Mouse (Mus musculus): ENCODE data around the gene Znrd1as.

The Znrd1as gene

DNA sequence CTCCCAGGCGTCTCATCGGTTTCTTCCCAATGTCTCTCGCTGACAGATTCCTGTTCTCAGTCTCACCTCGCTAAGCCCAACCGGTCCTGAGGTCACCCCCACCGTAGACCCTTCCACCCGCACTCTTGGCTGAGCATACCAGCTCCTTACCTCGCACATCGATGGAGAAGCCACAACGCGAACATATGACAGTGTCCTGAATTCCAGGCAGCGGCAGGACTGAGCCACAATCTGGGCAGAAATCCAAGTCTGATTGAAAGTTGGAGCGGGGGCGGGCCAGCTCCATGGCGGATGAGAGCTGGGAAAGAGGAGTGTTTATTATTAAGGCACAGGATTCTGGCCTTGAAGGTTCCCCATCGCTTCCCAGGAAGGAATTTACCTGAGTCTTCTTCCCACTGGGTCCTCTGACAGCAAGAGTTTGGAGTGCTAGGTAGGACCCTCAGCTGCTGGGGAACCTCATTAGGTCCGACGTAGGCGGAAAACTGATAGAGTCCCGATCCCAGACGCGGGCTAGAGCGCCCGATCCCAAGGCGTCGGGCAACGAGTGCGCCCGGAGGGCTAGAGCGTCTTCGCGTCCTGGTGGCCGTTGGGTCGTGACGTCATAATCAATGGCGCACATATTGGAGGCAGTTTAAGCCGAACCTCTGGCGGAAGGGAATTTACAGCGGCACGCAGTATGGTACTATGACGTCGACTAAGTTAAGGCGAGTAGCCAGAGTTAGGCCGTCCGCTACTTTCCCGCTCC, at the start of gene Znrd1as, which contains the start of gene Znrd1:
Gene Znrd1as (plus strand): TSS at position 594 of the 745 bp plus-strand sequence.
Gene Znrd1 (minus strand): TSS at position 561 of the 745 bp plus-strand sequence.
- DNase-seq (ENCODE audit: low read depth, low spot score), result peak; percentile 92

DNA sequence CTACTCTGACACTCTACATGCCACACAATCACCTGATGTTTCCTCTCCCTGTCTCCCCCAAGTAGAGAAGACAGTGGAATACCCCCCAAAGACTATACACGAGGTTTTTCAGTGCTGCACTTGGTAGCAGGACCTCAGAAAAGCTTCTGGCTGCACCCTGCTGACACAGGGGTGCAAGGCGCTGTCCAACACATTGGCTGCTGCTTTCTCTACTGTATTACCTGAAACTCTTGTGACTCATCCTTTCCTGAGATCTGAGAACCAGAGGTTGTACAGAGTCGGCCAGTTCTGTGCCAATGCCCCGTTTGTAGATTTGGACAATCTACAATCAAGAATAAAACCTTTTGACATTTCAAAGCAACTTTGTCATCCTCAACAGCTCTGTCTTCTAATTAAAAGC, 48.6 kb upstream of the Znrd1as start:
- DNase-seq (ENCODE audit: low read depth, low spot score), result no peak

DNA sequence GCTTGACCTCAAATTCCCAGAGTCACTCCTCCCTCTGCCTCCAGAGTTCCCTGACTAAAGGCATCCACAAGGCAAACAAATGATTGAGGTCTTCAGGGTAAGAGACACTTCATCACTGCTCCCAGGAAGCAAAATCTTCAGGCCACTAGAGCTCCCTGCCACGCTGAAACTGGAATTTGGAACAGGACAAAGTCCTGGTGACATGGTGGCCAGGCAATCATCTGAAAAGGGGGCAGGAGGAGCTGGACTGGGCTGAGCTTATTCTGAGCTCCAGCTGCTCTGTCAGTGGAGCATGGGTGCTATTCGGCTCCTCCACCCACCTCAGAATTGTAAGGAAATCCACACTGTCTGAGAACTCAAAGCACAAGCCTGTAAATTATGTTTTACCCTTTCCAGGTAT, 46.4 kb upstream of the Znrd1as start:
- no peak for DNase-seq (ENCODE audit: low read depth, low spot score)

DNA sequence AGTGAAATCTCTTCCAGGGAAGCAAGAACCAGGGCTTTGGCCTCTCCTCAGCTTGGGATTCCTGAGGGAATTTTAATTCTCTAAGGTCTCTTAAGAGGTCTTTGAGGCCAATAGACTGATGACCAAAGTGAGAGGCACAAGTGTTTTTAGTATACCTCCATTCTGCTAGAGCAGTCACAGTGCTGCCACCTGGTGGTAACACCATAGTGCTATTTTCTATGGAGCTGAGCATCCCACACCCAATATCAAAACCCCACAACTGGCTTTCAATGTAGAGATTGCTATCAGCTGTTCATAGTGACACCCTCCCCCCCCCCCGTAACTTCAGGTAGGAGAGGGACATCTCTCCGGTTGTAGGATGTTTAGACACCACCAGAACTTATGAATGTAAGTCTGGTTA, 44.3 kb upstream of the Znrd1as start:
- peak; percentile 61 for DNase-seq (ENCODE audit: low read depth, low spot score)

DNA sequence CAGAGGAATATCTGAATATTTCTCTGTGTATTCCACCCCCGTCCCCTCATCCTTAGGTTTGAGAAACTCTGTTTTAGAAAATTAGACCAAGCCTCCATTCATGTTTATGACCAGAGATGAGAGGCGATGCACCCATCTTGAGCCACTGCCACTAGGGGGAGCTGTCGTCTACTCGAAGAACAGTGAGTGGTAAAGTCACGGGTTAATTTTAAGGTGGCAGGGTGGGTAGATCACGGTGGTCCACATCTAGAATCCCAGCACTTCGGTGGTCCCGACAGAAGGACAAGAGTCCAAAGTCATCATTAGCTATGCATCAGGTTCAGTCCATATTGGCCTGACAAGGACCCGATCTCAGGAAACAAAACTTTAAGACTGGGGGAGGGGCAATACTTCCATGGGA, 43.3 kb upstream of the Znrd1as start:
- peak; percentile 39 for DNase-seq (ENCODE audit: low read depth, low spot score)

DNA sequence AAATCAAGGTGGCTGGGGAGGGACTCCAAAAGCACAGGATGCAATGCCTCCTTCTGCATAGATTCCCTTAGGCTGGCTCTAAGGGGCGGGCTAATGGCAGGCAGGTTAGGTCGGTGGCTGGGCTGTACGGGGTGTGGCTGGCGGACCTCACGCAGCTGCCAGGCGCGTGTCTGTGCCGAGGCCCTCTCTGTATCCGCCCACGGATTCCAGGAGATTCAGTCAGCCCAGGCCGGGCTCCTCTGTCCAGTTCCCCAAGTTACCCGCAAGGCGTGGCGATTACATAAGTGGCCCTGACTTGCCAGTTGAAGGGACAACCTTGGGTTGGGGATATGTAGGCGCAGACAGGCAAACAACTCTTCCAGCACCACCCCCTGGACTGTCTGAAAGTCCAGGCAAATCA, 38.2 kb upstream of the Znrd1as start:
- no peak for DNase-seq (ENCODE audit: low read depth, low spot score)

DNA sequence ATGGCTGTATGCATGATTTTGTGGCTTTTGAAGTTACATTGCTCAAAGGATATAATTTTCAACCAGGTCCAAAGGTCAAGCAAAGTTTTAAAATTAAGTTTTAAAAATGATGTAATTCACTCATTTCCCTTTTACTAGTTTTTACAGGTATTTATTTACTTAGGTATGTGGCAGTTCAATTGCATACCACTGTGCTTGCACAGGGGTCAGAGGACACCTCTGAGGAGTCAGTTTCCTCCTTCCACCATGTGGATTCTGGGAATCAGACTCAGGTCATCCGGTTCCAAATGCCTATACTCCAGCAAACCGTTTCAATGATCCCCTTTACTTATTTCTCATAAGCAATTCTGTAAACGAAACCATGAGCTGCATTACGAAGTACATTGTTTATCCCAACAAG, 35.7 kb upstream of the Znrd1as start:
- DNase-seq (ENCODE audit: low read depth, low spot score), result no peak

DNA sequence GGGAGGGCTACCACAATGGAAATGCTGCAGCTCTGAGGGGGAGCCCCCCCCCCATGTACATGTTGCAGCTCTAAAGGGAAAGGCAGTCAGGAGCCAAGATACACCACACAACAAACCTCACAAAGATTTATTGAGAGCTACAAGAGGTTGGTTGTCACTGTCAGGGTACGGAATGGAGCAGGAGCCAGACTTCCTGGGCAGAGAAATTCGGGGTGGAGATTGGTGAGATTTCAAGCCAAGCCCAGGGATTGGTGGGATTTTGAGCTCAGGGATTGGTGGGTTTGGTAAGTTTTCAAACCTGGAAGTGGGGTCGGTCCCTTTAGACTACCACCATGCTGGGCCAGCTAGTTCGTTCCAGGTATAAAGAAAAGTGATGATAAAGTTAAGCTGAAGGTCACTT, 34.9 kb upstream of the Znrd1as start:
- DNase-seq (ENCODE audit: low read depth, low spot score), result no peak

DNA sequence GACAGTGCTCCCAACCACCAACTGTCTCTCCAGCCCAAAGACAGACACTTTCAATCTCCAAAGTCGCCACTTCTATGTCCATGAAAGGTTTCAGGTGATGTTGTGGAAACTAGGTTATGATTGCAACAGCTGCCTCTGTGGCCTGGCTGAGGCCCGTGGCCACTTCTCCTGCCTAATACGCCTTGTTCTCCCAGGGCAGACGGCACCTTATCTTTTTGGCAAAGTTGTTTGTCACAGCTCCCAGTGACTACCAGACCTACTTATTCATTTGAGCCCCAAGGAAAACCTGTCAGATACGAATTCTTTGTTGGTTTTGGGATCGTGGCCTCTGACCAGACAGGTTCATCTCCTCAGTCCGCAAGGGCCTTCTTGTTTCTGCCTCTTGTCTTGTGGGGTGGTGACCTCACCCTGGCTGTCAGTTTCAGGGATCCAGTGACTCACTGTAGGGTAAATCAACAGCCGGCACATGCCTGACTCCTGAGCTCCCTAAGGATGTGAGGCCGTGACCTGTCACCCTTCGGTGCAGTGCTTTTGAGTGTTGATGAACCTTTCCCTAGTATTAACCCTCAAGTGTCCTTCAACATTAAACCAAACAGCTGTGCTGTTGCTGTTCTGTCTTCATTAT, 30.8 kb upstream of the Znrd1as start:
- DNase-seq (ENCODE audit: low read depth, low spot score), result no peak

DNA sequence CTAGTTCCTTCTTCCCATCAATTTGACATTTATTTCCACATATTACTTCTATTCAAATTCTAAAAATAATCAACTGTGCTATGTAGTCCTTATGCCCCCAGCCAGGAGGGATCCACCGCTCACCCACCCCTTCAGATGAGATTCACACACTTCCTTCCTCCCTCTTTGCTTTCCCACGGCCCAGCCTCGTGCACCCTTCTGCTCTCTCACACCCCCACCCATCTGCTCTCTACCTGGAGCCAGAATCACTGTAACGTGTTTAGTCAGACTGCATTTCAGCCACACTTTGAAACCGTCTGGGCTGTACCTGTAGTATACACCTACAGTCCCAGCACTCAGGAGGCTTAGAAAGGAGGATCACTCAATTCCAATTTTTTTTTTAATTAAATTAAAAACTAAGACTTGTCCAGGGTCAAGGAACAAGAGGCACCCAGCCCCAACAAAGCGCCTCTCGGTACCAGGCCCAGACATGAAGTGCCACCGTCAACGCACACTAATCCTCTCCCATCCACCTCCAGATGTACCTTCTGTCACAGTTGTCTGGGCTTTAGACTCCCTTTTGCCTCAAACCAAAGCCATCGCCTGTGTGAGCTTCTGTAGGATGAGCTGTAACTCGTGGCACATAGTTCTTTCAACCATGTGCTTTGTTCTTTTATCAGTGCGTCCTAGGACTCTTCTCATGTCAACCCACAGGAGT, 29.0 kb upstream of the Znrd1as start:
- no peak for DNase-seq (ENCODE audit: low read depth, low spot score)

DNA sequence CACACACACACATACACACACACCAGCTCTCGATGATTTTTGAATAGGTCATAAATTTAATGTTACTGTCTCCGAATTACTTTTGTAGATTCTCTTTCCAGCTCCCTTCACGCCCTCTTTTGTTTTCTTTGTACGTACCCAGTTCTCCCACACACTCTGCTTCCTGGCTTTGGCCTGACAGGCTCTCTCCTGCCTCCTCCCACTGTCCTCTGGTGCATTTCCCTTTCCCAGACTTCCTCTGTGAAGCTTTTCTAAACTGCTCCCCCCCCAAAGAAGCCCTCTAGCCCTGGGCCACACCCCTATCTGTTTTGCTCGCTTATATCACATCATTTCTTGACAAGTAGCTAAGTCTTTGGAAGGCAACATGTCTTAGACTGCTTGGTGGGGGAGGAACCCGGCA, 28.2 kb upstream of the Znrd1as start:
- DNase-seq (ENCODE audit: low read depth, low spot score), result no peak

DNA sequence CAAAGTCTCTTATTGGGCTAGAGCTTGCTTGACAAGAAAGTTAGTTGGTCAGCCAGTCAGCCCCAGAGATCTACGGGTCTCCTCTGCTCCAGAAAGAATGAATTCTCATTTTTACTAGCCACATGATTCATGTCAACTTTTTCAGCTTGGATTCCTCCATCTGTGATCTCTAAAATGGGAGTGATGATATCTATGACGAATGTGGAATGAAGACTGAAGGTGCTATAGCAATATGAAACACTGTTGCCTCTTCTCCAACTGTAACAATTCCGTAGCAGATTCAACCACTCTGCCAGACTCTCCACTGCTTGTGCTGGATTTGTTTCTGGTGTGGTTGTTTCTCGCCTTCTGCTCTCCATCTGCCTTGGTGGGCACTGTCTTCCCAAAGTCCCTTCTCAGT, 27.3 kb upstream of the Znrd1as start:
- no peak for DNase-seq (ENCODE audit: low read depth, low spot score)

DNA sequence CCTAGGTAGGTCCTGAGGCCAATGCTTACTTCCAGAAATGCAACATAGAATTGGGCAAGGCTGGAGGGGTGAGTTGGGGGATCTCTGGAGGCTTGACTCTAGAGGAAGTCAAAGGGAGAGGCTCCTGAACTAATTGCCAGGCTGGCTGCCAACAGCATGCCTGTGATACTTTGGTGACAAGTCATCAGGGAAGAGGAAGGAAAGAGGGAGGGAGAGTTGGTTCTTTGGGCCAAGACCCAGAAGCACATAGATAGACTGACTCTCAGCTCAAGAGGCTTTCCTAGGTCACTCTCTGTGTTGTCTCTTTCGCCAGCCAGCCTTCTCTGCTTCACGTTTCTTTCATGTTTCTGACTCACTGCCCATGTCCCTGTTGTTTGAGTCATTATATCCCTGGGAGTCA, 26.6 kb upstream of the Znrd1as start:
- no peak for DNase-seq (ENCODE audit: low read depth, low spot score)

DNA sequence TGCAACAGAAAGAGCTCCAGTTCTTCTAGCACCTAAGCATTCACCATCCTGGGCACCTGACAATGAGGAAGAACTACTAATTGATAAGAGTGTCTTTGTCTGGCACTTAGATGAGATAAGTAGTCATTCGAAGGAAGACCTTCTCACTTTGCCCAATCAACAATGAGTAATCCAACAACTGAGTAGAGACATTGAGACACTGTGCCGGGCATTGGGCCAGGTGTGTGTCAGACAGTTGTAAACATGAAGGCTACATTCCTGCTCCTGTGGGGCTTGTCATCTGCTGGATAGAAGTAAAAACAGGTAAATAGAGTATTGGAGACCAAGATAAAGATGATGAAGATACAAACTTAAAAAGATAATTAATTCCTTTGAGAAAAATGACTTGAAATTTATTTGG, 20.3 kb upstream of the Znrd1as start:
- no peak for DNase-seq (ENCODE audit: low read depth, low spot score)

DNA sequence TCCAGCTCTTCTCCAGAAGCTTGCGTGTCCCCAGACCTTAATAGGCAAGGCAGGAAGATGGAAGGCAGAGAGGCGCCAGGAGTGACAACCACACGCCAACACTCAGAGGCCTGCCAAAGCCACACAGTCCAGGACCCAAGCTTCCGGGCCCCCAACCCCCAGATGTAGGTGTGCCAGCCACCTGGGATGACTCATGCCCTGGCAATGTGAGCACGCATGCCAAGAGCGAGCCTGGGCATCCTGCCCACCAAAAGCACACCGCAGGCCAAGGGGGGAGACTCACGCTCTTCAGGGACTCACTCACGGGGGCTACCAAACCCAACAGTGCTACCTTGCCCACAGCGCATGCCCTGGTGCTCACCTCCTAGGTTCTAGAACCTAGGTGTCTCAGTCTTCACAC, 16.0 kb upstream of the Znrd1as start:
- no peak for DNase-seq (ENCODE audit: low read depth, low spot score)

DNA sequence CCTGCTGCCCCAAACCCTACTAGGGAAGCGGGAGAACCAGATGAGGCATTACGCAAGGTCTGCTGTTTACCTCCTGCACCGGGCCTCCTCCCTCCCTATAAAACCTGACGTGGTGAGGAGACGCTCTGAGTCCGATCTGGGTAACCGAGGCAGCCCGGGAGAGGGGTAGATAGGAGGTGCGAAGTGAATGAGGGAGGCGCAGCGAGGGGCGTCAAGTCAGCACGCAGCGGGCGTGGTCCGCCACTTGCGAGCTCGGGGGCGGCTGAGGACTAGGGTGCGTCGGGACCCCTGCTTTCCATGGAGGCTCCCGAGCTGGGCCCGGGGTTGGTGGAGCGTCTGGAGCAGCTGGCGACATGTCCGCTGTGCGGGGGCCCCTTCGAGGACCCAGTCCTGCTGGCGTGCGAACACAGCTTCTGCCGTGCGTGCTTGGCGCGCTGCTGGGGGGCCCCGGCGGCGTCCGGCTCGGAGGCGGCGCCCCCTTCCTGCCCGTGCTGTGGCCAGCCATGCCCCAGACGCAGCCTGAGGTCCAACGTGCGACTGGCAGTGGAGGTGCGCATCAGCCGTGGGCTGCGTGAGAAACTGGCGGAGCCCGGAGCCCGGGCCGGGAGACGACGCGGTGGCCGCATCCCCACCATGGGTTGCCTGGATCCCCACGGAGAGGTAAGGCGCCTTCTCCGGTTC, 15.5 kb upstream of the Znrd1as start, which contains the start of gene Rnf39:
Gene Rnf39 (plus strand): TSS at position 128 of the 681 bp plus-strand sequence.
- DNase-seq (ENCODE audit: low read depth, low spot score), result no peak

DNA sequence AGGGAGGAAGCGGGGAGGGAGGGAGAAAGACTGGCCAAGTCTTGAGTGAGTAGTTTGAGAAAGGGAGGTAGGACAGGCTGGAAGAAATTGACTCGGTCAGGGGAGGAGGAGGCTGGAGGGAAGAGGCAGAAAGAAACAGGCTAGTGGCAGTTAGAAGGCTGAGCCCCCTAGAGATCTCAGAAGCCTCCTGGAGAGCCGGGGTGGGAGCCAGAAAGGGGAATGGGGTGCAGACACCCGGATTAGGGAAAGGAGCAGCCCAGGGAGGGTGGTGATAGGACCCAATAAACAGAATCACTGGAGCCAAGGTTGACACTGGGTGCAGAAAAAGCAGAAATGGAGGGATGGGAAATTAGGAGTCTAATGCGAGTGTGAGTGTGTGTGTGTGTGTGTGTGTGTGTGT, 14.7 kb upstream of the Znrd1as start:
- no peak for DNase-seq (ENCODE audit: low read depth, low spot score)

DNA sequence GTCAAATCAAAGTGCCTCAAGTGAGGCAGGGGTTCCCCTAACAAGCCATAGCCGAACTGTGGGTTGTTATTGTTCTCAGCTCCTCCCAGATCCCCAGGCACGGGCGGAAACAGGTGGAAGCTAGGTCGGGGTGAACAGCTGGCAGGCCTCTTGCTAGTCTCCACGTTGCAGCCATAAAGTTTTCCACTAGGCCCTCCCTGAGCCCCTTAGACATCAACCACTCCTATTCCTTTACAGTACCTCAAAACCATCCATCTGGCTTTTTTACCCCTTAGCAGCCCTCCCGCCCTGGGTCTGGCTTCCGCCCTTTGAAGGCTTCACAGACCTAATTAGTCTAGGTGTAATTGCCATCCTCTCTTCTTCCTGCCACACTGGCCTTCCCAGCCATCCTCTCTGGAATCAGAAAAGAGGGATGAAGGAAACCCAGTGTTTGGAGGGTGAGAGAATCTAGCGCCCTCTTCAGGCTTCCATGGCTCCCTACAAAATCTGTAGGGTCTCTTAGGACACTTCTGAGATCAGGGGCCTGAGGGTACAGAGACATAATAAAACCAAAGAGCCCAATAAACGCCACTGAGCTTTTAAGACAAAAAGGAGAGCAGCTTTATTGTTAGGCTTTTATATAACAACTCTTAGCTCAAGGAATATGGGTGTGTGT, 14.1 kb upstream of the Znrd1as start:
- DNase-seq (ENCODE audit: low read depth, low spot score), result no peak

DNA sequence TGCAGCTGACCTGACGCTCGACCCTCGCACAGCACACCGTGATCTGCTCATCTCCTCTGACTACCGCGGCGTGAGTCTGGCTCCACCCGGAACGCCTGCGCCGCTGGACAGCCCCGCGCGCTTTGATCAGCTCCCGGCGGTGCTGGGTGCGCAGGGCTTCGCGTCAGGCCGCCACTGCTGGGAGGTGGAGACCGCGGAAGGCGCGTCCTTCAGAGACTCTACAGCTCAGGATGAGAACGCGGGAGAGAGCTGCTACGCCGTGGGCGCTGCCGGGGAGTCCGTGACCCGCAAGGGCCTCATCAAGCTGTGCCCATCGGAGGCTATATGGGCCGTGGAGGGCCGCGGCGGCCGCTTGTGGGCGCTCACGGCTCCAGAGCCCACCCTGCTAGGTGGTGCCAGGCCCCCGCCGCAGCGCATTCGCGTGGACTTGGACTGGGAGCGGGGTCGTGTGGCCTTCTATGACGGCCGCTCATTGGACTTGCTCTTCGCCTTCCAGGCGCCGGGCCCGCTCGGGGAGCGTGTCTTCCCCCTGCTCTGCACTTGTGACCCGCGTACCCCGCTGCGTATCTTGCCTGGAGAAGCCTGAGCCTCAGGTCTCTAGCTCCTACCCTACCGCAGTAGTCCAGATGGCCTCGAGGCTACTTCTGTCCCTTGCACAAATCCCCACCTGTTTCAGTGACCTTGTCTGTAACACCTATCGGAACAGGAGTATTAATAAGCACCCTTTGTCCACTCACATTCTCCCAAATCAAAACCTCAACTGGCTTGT, 11.2 kb upstream of the Znrd1as start:
- DNase-seq (ENCODE audit: low read depth, low spot score), result no peak

DNA sequence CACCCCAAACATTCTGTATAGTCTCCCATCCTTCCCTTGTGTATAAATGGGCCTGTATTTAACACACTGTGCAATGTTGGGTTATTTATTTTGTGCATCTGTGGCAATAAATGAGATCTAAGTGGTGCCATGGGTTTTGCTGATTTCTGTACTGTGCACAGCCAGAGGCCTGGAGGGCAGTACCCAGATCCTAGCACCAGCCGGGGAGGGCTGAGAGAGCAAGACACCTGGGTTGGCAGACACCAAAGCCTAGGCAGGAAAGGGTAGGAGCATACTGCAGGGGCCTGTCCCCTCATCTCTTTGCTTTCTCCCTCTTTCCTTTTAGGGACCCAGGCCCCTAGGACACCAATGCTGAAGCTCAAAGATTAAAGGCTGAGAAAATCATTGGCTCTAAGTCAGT, 10.1 kb upstream of the Znrd1as start:
- DNase-seq (ENCODE audit: low read depth, low spot score), result no peak

DNA sequence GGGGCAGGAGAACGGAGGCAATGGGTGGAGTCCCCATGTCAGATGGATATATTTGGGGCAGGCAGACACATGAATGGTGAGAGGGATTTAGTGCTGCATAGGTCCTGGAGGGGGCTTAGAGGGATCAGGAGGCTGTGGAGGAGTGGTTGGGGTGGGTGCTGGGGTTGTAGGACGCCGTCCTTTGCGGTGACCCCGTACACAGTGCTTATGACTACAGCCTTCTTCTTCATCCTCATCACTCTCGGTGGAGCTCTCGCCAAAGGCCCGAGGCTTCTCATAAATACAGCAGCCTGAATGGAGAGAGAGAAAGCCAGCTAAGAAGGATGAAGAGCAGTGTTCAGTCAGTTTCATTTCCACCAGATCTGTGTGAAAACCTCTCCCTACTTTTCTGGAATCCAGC, 9.1 kb upstream of the Znrd1as start:
- DNase-seq (ENCODE audit: low read depth, low spot score), result no peak

All from c-Kit-negative CD71-positive TER-119-positive erythroid progenitor cells, embryonic 14.5 days (primary cell).